Mouse (Mus musculus): ENCODE measurements around the gene Asb11.

- TF ChIP-seq TAL1 (IDR thresholded peaks at IDR 0.05; ENCODE audit: low read length) (no peak), GATA1 (IDR thresholded peaks at IDR 0.05; ENCODE audit: low read length) (no peak)
Measured at GRCm38 (mm10) chrX:164405080-164405649, 31.6 kb upstream of the Asb11 start.

Data from erythroblast, embryonic 14.5 days (primary cell).